Mouse (Mus musculus) mouse trophoblast stem cell (cell line): ENCODE data around the gene Rsl24d1.
"Not testable (repeated sequence)": the region's sequence is repeated elsewhere in the genome, so short reads cannot be mapped to it uniquely, and the experiment has no call there.

ENCODE experiments used
- in situ Hi-C, 2 experiments: fragments of 300-500 bp; cut with MseI, MboI; formaldehyde crosslinking; loops; 2 replicates in 1 of 2; 3 replicates in 1 of 2; pipeline ENCODE4 v1.15.1; 2025

Rsl24d1 gene

GRCm38 (mm10) chr9:73097898-73098297 is 15.3 kb upstream of the Rsl24d1 start:
- in situ Hi-C loops: loop anchor here in 1 of 2 experiments (10.0 kb wide), 1 partner anchor 133 kb away; no protein-coding TSS in a partner anchor

DNA sequence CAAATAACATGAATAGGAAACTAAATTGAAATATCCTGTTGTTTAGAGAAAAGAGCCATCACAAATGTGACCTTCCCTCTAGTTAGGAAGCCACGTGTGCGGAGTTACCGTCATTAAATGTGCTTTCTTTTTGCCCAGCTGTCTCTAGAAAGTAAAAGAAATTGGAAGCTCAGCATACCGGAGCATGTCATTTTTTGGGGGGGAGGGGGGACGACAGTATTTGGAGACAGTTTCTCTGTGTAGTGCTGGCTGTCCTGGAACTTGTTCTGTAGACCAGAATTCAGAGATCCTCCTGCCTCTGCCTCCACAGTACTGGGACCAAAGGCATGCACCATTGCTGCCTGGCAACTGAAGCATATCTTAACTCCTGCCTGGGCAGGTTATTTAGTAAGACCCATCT is 11.7 kb upstream of the Rsl24d1 start, which contains the start of gene Khdc3:
Gene Khdc3, plus strand, starts transcription at position 301 of the 400 bp plus-strand sequence.
- in situ Hi-C loops: no loop called here

DNA sequence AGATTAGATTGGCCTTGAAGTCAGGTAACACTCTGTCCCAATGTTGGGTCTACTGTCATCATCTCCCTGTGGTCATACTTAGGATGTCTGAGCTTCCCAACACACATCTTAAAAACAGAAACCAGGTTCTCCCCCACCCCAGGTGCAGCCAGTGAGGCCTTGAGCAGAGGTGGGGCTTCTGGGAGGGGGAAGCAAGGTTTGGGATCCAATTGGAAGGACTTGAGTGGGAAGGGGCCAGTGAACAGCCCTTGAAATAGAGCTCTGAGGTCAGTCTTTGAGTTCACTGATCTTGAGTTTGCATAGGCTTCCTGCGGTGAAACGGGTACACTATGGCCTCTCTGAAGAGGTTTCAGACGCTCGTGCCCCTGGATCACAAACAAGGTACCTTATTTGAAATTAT is 11.0 kb upstream of the Rsl24d1 start, which contains the start of gene Gm20509:
Gene Gm20509, plus strand, starts transcription at position 290 of the 400 bp plus-strand sequence.
- in situ Hi-C loops: no loop called here

GRCm38 (mm10) chr9:73103159-73103879 is 9.9 kb upstream of the Rsl24d1 start:
- in situ Hi-C loops: no loop called here

- in situ Hi-C loops: no loop called here
Observed at GRCm38 (mm10) chr9:73103880-73104198, 9.4 kb upstream of the Rsl24d1 start.

DNA sequence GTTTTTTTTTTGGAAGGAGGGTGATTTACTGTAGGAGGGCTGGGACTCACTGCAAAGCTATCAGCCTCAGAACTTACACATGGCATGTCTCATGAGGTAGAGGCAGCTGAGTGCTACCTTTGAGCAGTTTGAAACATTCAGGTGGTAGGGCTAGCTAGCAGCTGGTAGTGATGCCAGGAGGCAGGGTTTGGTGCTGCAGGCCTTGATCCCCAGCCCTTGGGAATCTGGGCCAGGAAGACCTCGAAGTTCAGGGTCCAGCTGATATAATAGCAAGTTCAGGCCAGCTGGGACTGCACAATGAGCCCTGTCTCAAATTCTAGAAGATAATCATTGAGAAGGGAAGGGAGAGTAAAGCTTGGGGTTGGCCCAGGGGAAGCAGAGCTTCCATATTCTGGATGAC is 8.1 kb upstream of the Rsl24d1 start:
- in situ Hi-C loops: no loop called here

- in situ Hi-C loops: no loop called here
Observed at GRCm38 (mm10) chr9:73105771-73106170, 7.5 kb upstream of the Rsl24d1 start.

- in situ Hi-C loops: not testable (repeated sequence)
Observed at GRCm38 (mm10) chr9:73116704-73117103, 3.5 kb downstream of the Rsl24d1 start.

DNA sequence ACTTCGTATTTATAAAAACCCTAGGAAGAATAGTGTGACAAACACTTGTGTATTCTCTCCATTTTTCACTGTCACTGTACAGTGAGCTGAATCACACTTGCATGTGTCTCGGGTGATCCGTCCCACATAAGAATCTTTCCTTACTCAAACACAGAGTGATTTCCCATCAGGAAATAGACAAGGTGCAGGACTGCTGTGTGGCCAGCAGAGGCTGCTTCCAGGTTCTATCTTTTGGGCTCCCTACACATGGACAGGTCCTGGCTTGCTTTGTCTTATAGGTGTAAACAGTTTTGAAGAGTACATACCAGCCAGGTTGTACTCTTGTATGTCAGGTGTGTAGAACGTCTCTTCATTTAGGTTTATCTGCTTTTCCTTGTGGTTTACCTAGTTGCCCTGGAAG is 4.8 kb downstream of the Rsl24d1 start:
- in situ Hi-C loops: no loop called here

DNA sequence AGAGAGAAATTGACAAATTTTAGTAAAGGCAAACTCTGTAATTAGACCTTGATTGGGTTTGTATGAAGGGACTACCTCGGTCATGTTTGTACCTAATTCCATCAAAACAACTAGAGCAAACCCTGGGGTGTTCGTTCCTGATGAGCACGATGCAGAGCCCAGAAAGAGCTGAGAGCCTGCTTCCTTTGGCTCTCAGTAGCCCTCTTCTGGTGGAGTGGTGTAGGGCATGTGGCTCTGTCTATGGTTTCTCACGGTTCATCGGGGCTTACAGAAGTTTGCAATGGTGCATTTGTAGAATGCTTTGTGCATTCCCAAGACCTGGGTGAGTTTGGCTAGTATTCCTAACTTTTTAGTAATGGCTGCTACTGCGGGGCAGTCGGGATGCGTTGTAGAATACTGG is 8.5 kb downstream of the Rsl24d1 start:
- in situ Hi-C loops: no loop called here

- in situ Hi-C loops: no loop called here
Observed at GRCm38 (mm10) chr9:73125043-73125570, 11.9 kb downstream of the Rsl24d1 start.

- in situ Hi-C loops: no loop called here
Observed at GRCm38 (mm10) chr9:73127457-73127856, 14.2 kb downstream of the Rsl24d1 start.

DNA sequence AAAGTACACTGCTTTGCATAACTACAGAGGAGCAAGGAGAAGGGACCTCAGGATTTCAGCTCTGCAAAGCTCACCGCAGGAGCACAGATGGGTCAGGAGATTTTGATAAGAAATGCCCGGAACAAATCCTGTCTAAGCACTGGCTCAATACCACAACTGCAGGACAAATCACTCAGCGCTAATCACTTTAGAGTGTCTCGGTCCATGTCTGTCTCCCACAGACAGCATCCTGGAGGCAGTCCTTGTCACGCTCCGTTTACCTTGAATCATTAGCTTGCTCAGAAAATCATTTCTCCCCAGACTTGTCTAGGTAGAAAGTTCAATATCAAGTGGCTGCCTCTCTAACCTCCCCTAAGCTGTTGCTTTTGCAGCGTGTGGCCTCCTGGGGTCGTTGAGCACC is 16.6 kb downstream of the Rsl24d1 start:
- in situ Hi-C loops: no loop called here

- in situ Hi-C loops: no loop called here
Observed at GRCm38 (mm10) chr9:73130529-73130928, 17.3 kb downstream of the Rsl24d1 start.

- in situ Hi-C loops: no loop called here
Observed at GRCm38 (mm10) chr9:73137341-73137886, 24.2 kb downstream of the Rsl24d1 start.

DNA sequence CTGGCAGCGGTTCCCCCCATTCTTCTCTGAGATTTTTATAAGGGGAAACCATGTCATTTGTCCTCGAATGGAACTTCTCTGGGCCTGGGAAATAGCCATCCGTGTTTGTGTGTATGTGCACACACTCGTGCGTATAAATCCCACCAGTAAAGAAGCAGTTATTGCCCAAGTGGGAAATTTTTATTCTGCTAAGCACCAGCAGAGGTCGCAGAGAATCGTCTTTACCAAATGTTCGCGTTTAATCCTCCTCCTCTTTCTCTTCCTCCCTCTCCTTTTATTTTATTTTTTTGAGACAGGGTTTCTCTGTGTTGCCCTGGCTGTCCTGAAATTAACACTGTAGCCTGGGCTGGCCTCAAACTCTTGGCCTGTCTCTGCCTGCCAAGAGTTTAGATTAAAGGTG is 41.1 kb downstream of the Rsl24d1 start:
- in situ Hi-C loops: loop anchor here in 1 of 2 experiments (25.0 kb wide), 1 partner anchor 833 kb away; no protein-coding TSS in a partner anchor

- in situ Hi-C loops: loop anchor here in 1 of 2 experiments (25.0 kb wide), 1 partner anchor 829 kb away; no protein-coding TSS in a partner anchor
Observed at GRCm38 (mm10) chr9:73157968-73158367, 44.7 kb downstream of the Rsl24d1 start.

- in situ Hi-C loops: loop anchor here in 1 of 2 experiments (25.0 kb wide), 1 partner anchor 828 kb away; no protein-coding TSS in a partner anchor
Observed at GRCm38 (mm10) chr9:73159265-73159664, 46.0 kb downstream of the Rsl24d1 start.

DNA sequence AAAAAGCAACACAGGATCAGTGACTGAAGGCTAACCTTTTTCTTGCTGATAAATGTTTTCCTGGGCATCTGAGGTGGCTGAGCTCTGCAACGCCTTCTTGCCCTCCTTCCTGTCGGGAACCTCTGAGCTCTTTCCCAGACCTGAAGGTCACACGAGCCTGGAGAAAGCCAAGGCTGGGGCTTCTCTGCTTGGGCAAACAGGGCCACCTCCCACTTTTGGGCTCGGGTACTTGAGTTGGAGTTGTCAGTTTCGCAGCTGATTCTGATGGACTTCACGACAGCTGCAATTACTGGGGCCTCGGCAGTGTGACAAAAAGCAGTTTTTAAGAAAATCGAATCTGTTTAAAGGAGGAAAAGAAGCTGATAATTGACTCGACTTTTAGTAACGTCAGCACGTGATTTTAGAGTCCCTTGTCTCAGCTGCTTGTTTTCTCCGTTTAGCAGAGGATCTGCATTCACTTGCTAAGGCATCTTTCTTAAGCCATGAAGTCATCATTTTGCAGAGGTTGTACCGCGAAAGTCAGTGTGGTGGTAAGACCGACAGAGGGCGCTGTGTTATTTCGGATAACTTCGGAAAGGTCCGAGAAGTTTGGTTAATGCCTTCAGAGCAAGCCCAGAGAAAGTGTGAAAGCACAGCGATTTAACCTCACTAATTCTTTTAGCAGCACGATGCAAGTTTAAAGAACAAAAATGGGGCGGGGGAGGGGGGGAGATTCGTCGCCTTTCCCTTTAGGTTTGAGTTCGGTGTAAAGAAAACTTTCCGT is 49.5 kb downstream of the Rsl24d1 start:
- in situ Hi-C loops: loop anchor here in 1 of 2 experiments (25.0 kb wide), 1 partner anchor 825 kb away; no protein-coding TSS in a partner anchor

DNA sequence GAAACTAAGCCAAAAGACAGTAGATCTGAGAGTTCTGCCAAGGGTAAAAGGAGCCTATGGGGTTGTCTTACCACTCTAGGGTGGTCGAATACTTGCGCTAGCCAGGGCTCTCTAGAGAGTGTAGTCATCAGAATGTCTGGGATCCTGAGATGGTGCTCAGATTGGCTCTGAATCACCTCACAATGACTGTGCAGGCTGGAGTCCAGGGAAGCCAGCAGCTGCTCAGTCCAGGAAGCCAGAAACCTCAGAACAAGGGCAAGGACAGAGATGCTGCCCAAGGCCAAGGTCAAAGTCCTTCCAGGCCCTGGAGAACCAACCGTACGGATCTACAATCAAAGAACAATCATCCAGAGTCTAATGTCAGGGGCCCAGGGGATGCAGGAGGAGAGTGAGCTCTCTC is 52.4 kb downstream of the Rsl24d1 start:
- in situ Hi-C loops: loop anchor here in 1 of 2 experiments (25.0 kb wide), 1 partner anchor 822 kb away; no protein-coding TSS in a partner anchor
